Mouse (Mus musculus) cerebellum, postnatal 10 days (tissue): ENCODE data around the gene P2rx3.

Source experiments
- DNase-seq, 2 experiments: peaks; one replicate each; pipeline ENCODE4 v3.0.0; 2021; ENCODE audit warnings: mixed read lengths in 2 of 2

The P2rx3 gene

GRCm38 (mm10) chr2:85037047-85038026, at the start of gene P2rx3, which contains the start of gene Ssrp1:
Gene P2rx3, minus strand, starts transcription at chr2:85037462.
Gene Ssrp1, plus strand, starts transcription at chr2:85037234.
- peak; percentile 93 to 95 for DNase-seq

GRCm38 (mm10) chr2:85073751-85074150, 36.5 kb upstream of the P2rx3 start:
- no peak for DNase-seq

DNA sequence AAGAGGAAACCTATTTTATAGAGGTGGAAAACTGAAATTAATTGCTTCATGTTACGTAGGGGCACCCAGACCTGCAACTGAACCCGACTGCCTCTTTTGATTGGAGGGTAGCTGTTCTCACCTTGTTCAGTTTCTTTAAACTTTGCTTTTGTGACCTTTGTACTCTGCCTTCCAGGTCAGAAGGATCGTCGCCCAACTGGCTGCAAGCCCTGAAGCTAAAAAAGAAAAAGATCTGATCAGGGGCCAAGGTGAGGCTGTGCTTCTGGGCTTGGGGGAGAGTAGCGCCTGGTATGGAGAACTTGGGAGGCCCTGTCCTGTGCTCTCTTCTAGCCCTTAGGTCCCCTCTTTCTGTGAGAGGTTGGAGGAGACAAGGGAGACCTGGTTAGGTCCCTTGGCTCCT, 34.7 kb upstream of the P2rx3 start:
- no peak for DNase-seq

- no peak for DNase-seq
These were observed 32.8 kb upstream of the P2rx3 start for GRCm38 (mm10) chr2:85070086-85070485.

GRCm38 (mm10) chr2:85068626-85069025, 31.4 kb upstream of the P2rx3 start:
- DNase-seq = no peak

- DNase-seq = peak; percentile 33 to 40
These were observed 30.8 kb upstream of the P2rx3 start for GRCm38 (mm10) chr2:85067903-85068625.

DNA sequence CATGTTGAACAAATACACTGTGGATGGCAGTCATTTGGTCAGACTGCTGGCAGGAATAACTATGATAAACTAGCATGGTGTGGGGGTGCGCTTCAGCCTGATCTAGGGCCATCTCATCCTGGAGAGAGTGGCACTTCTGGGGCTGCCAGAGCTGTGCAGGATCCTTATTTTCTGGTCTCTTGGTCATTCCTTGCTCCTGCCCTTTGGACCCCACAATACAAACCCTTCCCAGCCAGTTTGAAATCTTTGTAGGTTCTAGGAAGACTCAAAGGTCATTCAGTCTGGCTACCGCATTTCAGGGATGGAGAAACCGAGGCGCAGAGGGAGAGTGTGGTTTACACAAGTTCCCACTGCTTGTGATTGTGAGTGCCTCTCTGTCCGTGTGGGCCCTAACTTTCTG, 29.7 kb upstream of the P2rx3 start:
- DNase-seq = no peak

- DNase-seq = no peak
These were observed 28.0 kb upstream of the P2rx3 start for GRCm38 (mm10) chr2:85065141-85065875.

GRCm38 (mm10) chr2:85061107-85061541, 23.9 kb upstream of the P2rx3 start:
- DNase-seq = peak; percentile 33 to 36

- DNase-seq = peak; percentile 21 to 28
These were observed 23.4 kb upstream of the P2rx3 start for GRCm38 (mm10) chr2:85060591-85061060.

GRCm38 (mm10) chr2:85059677-85060076, 22.4 kb upstream of the P2rx3 start:
- DNase-seq = no peak

DNA sequence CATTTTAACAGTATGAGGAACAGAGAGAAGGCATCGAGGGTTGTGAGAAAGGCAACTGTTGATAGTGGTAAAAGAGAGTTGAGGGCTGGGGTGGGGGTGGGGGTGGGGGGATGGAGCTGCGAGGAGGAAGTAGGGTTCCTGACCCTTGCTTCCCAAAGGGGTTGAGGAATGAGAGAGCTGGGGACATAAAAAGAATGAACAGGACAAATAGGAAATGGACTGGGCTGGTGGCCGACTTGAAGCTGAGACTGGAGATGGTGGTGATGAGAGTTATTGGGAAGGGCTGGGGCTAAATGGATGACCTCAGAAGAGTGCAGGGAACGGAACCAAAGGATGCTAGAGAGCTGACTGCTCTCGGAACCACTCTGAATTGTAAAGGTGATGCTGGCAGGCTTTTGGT, 19.4 kb upstream of the P2rx3 start:
- DNase-seq = no peak

- DNase-seq = no peak
These were observed 16.0 kb upstream of the P2rx3 start for GRCm38 (mm10) chr2:85053192-85053816.

- peak; percentile 34 to 43 for DNase-seq
These were observed 13.5 kb upstream of the P2rx3 start for GRCm38 (mm10) chr2:85050746-85051145.

DNA sequence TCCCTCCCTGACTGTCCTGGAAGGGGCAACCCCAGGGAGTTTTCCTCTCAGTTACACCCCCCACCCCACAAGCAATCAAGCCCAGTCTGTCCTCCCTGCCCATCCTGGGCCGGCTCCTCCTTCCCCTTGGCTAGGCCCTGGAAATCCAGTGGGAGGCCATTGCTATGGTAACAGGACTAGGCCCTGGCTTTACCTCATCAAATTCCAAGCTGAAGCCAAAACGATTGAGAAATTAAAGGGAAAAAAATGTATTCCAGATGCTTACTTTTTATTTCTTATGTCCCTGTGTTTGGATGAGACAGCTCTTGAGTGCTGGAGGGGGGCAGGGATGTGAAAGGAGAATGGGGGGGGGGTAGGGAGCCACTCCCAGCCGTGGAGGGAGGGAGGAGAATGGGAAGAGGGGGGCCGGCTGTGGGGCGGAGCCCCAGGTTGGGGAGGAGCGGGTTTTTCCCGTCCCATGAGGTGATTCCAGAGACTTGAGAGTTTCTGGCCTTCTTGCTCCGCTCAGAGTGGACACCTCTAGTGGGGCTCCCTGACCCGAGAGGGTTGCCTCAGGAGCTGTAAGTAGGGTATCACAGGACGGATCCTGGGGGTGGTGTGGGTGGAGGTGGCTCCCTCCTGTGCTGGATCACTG, 12.9 kb upstream of the P2rx3 start:
- peak; percentile 74 to 83 for DNase-seq

GRCm38 (mm10) chr2:85049277-85049676, 12.0 kb upstream of the P2rx3 start:
- peak; percentile 36 to 39 for DNase-seq

DNA sequence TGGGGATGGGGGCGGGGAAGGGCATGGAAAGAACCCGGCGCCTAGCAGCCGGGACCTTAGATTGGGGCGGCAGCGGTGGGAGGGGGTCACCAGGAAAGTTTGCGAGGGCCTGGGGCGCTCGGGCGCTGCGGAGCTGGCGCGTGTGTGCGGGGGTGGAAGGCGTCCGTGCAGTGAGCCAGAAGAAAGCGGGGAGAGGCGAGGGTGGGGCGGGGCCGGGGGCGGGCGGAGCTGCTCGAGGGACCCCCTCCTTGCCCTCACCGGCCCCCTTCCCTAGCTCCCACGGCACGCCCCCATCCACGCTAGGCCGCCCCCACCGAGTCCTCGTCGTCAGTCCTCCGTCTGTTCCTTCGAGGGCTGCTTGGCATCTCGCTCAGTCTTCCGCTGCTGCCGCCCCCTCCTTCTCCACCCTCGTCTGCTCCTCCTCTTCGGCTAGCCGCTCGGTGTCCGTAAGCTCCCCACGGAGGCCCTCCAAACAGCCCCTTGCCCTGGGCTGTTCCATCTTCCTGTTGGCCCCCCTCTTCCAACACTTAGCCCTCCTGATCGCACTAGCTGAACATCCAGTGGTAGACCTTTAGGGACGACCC, 11.0 kb upstream of the P2rx3 start:
- peak; percentile 75 to 82 for DNase-seq

DNA sequence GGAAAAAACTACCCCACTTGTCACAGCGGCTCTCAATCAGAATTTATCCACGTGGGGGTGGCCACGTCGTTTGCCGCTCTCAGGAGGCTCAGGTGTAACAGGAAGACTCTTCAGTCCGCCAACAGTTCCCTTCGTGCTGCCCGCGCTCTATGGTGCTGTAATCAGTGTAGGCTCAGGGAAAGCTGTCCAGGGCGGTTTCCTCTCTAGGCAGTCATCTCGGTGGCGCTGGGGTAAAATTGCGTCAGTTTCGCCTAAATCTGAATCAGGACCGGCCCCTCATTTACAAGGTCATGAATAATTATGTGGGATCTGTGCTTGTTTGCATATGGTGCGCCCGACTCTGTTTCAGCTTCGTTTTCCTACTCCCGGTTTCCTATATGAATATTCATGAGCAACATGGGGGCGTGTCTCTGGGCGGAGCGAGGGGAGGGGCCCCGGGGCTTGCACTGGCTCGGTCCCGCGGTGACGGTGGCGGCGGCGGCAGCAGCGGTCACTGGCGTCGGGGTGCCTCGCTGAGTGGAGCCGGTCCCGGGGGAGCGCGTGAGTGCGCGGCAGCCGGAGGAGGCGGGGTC, 10.4 kb upstream of the P2rx3 start, which contains the start of gene Tnks1bp1:
Gene Tnks1bp1 (plus strand): TSS at position 427 of the 572 bp plus-strand sequence.
- DNase-seq = peak; percentile 94 to 95

DNA sequence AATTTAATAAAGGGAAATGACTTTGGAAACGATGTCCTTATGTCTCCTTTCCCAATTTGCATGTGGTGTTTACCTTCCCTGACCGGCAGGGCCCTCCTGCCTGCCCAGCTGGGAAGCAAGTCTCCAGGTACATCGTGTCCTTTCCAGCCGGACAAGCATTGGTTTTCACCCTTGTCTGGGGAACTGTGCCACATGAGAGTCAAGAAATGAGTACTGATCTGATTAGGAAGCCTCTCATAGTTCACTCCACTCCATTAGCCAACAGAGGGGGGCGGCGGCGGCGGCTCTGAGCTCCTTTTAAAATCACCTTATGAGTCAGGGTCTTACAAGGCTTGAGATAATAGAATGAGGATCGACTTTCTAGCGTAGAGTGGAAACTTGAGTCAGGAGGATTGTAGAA, 9.8 kb upstream of the P2rx3 start:
- peak; percentile 24 to 28 for DNase-seq

GRCm38 (mm10) chr2:85046222-85046621, 9.0 kb upstream of the P2rx3 start:
- DNase-seq = no peak

DNA sequence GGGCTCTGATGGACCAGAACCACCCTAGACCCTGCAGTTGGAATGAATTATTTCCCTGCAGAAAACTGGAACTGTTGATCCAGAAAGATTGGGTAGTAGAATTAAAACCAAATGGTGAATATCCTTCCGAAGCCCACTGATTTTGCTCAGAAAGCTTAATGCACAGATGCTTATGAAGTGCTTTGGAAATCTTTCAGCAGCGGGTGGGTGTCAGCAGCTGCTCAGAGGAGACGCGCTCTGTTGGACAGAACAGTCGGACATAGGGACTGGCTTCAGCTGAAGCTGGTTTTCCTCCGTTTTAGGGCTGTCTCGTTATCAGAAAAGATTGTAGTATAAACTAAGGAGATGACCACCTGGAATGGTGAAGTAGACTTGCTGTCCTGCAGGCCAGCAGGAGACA, 6.4 kb upstream of the P2rx3 start:
- no peak for DNase-seq
